Mouse (Mus musculus) splenic B cell, adult 2 months (primary cell): ENCODE measurements around the gene Tex13c1.

Experiments used
- DNase-seq: peaks from one replicate; pipeline ENCODE4 v3.0.0-alpha.2; 2011; ENCODE audit warnings: low read depth, low spot score
- H3K27me3 ChIP-seq: 2 replicates; pipeline ENCODE4 v1.6.1; 2012; ENCODE audit warnings: mild to moderate bottlenecking, low read length, moderate library complexity, mixed read lengths; ENCODE audit not compliant: control insufficient read depth, poor library complexity, insufficient read depth, severe bottlenecking
- H3K36me3 ChIP-seq: 2 replicates; pipeline ENCODE4 v1.6.1; 2012; ENCODE audit warnings: mild to moderate bottlenecking, low read length, moderate library complexity, mixed read lengths; ENCODE audit not compliant: control insufficient read depth, poor library complexity, insufficient read depth, severe bottlenecking

Gene Tex13c1

GRCm38 (mm10) chrX:43590860-43591259, at the start of gene Tex13c1:
Gene Tex13c1 (plus strand): TSS chrX:43591160.
- no peaks in the 10 kb centered on the region for H3K27me3 ChIP-seq
- no peaks in the 10 kb centered on the region for H3K36me3 ChIP-seq
- no peak for DNase-seq
